Mouse (Mus musculus) gastrocnemius, adult 2 months (tissue): ENCODE data around the gene Zfp111. TPM values are rescaled to one million over a fixed set of nuclear protein-coding genes. Genes with fewer than 3 reads are reported as not detected.

Experiments
- DNase-seq: peaks from one replicate; pipeline ENCODE4 v3.0.0; 2022
- H3K27ac ChIP-seq: fragments of 200-600 bp; 2 replicates; pipeline ENCODE4 v1.8.1; 2022; ENCODE audit warnings: mild to moderate bottlenecking
- H3K4me3 ChIP-seq: fragments of 200-600 bp; 2 replicates; pipeline ENCODE4 v1.8.1; 2022; ENCODE audit warnings: mild to moderate bottlenecking, moderate library complexity
- CTCF ChIP-seq: fragments of 200-600 bp; IDR thresholded peaks from 2 replicates; pipeline ENCODE4 v1.8.1; 2022; ENCODE audit warnings: antibody characterized with exemption, mild to moderate bottlenecking, moderate library complexity
- intact Hi-C: fragments of 180-260 bp; cut with DNase I; formaldehyde crosslinking; loops from one replicate; pipeline ENCODE4 v1.15.1; 2025
- total RNA-seq, 2 experiments: library from RNA; stranded (reverse); gene quantifications; 2 replicates each; pipeline ENCODE4 v1.2.3; 2021

The Zfp111 gene
- total RNA-seq, 2 experiments from 2014 or later = 3.3 to 3.6 TPM

- intact Hi-C loops = no loop called here
- no peak for TF ChIP-seq CTCF
- no peak overlapping the region for H3K27ac ChIP-seq
- no peak overlapping the region for H3K4me3 ChIP-seq
- DNase-seq = no peak
These were observed 18.1 kb downstream of the Zfp111 start for GRCm38 (mm10) chr7:24193157-24193556.

GRCm38 (mm10) chr7:24191361-24191760 is 19.9 kb downstream of the Zfp111 start:
- intact Hi-C loops = no loop called here
- no peak overlapping the region for H3K27ac ChIP-seq
- TF ChIP-seq CTCF = no peak

DNA sequence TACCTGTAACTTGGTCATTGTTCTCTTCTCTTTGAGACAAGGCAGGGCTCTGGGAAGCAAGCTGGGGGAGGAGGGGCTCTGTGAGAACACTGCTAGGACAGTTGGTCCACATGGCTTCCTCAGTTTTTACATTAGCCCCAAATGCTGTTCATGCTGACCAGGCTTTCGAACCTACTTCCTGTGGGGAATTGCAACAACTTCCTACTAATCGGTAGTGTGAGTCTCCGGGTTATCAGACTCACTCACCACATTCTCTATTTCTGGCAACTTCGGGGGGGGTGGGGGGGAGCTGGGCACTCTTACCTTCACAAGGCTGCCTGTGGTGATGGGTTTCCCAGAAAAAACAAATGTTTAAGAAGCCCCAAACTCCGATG is 21.7 kb downstream of the Zfp111 start:
- intact Hi-C loops = no loop called here
- TF ChIP-seq CTCF = no peak
- H3K4me3 ChIP-seq = no peak overlapping the region
- no peak overlapping the region for H3K27ac ChIP-seq
- no peak for DNase-seq

More at GRCm38 (mm10) chr7:24191361-24191760, 19.9 kb downstream of the Zfp111 start:
- DNase-seq = no peak
- no peak overlapping the region for H3K4me3 ChIP-seq

- Histone ChIP-seq H3K4me3 (no peak overlapping the region), H3K27ac (no peak overlapping the region)
- intact Hi-C loops = no loop called here
- TF ChIP-seq CTCF = no peak
- DNase-seq = no peak
These were observed 22.2 kb downstream of the Zfp111 start for GRCm38 (mm10) chr7:24188901-24189570.

GRCm38 (mm10) chr7:24187611-24188010 is 23.6 kb downstream of the Zfp111 start:
- intact Hi-C loops = no loop called here
- TF ChIP-seq CTCF = no peak
- Histone ChIP-seq H3K27ac (no peak overlapping the region), H3K4me3 (no peak overlapping the region)
- DNase-seq = no peak

GRCm38 (mm10) chr7:24175337-24175711 is 35.9 kb downstream of the Zfp111 start:
- no peak for DNase-seq
- TF ChIP-seq CTCF = no peak
- intact Hi-C loops = no loop called here
- peak overlapping the region; percentile 64 for H3K27ac ChIP-seq
- peak overlapping the region; percentile 73 for H3K4me3 ChIP-seq

DNA sequence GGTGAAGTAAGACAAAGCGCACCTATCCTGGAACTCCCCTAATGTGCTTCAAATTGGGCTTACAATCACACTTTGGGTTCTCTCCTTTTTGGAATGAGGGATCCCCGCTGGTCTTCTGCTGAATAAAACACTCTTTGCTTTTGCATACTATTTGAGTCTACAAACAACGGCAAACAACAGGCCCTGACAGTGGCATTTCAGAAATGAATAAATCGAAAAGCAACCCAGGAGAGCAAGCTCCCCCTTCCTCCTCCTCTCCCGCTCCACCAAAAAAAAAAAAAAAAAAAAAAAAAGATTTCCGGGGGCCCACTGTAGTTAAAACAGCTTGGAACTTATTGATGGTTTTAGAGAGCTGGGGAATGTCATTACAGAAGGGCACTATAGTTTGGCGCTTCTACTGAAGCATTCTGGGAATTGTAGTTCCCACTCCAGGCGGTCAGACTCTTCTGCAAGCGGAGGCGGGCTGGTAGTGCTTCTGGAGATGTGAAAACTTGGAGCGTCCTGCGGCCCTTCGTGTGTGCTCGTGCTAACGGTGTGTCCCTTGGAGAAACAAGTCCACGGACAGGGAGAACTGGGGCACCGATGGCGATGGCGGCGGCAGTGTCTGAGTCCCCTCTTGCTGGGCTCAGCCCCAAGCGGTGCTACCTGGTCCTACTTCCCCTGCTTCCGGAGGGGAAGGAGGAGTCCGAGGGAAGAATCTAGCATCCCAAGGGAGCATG is 36.5 kb downstream of the Zfp111 start, which contains the start of gene Zfp114:
TSS of gene Zfp114 (plus strand) at position 443 of the 719 bp plus-strand sequence.
- intact Hi-C loops = no loop called here
- DNase-seq = peak; percentile 56
- TF ChIP-seq CTCF = no peak
- H3K27ac ChIP-seq = peak within 1 kb of the TSS; percentile 64
- peak within 1 kb of the TSS; percentile 73 for H3K4me3 ChIP-seq

- TF ChIP-seq CTCF = no peak
- H3K27ac ChIP-seq = no peak overlapping the region
- DNase-seq = no peak
- H3K4me3 ChIP-seq = no peak overlapping the region
- intact Hi-C loops = no loop called here
These were observed 39.1 kb downstream of the Zfp111 start for GRCm38 (mm10) chr7:24172191-24172590.

DNA sequence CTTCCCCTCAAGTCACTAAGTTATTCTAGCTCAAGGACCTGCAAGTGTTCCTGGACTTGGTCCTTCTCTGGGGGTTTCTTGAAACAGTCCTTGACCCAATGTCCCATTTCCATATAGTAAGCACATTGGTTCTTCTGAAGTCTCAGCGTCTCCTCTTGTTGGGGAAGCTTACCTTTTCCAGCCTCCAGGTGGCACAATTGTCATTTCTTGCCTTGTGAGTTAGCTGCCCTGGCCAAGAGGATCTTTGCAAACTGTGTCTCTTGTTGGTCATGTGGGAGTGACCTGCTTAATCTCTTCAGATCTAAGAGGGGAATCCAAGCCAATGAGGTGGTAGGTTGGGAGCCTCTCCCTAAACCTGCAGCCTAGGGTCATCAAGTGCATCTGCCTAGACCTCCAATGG is 58.0 kb downstream of the Zfp111 start:
- DNase-seq = no peak
- TF ChIP-seq CTCF = peak; percentile 9; the same call in 1 of the 2 replicates
- no peak overlapping the region for H3K27ac ChIP-seq
- intact Hi-C loops = no loop called here
- H3K4me3 ChIP-seq = no peak overlapping the region

Other genes with a start within 250 kb of the Zfp111 start
- gene Vmn1r181, start 236.8 kb downstream of the Zfp111 start, total RNA-seq = not detected
- not detected for gene V1rd19, start 209.8 kb downstream of the Zfp111 start, total RNA-seq
- gene Vmn1r183, start 158.2 kb downstream of the Zfp111 start, total RNA-seq = not detected
- gene Zfp180, start 129.5 kb downstream of the Zfp111 start, total RNA-seq = 10 to 100 TPM; 16.6 to 17.8 TPM
- 1 to 10 TPM; 6.6 to 6.7 TPM for gene Zfp112, start 99.1 kb downstream of the Zfp111 start, total RNA-seq
- 1 to 10 TPM; 3.7 to 5.1 TPM for gene Zfp235, start 77.3 kb downstream of the Zfp111 start, total RNA-seq
- under 1 TPM in 1 of 2 experiments, not detected in 1; 0.56 TPM for gene Zfp114, start 36.4 kb downstream of the Zfp111 start, total RNA-seq
- gene Zfp109, start 26.1 kb upstream of the Zfp111 start, total RNA-seq = 1 to 10 TPM; 2.4 TPM
- 1 to 10 TPM; 1.9 to 2.3 TPM for gene Zfp108, start 43.4 kb upstream of the Zfp111 start, total RNA-seq
- 1 to 10 TPM; 4.3 to 5.9 TPM for gene Zfp93, start 59.0 kb upstream of the Zfp111 start, total RNA-seq
- 1 to 10 TPM; 2.6 to 4.1 TPM for gene Zfp61, start 89.8 kb upstream of the Zfp111 start, total RNA-seq
- 1 to 10 TPM; 2.4 to 2.5 TPM for gene Zfp94, start 105.2 kb upstream of the Zfp111 start, total RNA-seq
- not detected for gene Tescl, start 122.5 kb upstream of the Zfp111 start, total RNA-seq
- gene Lypd5, start 137.8 kb upstream of the Zfp111 start, total RNA-seq = not detected
- gene Kcnn4, start 158.8 kb upstream of the Zfp111 start, total RNA-seq = under 1 TPM; 0.25 to 0.64 TPM
- 10 to 100 TPM in 1 of 2 experiments, 1 to 10 TPM in 1; 9.4 to 10.2 TPM for gene Smg9, start 188.2 kb upstream of the Zfp111 start, total RNA-seq
- not detected for gene Irgc1, start 240.9 kb upstream of the Zfp111 start, total RNA-seq